Mouse (Mus musculus) limb, embryonic 13.5 days (tissue): ENCODE results near the gene Lao1. TPM values are rescaled to one million over a fixed set of nuclear protein-coding genes. Genes with fewer than 3 reads are reported as not detected.

Experiments
- ATAC-seq: fragments of 200-750 bp; cut with Nextera tagmentation; 2 replicates; pipeline ENCODE4 v1.8.0; 2017; ENCODE audit warnings: low read depth, moderate number of reproducible peaks, moderate TSS enrichment; ENCODE audit not compliant: low FRiP score
- H3K27ac ChIP-seq: fragments of 300-500 bp; sonication (generic); 2 replicates; pipeline ENCODE4 v1.5.1; 2015; ENCODE audit warnings: inconsistent platforms, mild to moderate bottlenecking, moderate library complexity
- H3K27me3 ChIP-seq: fragments of 300-500 bp; sonication (generic); 2 replicates; pipeline ENCODE4 v1.6.1; 2015; ENCODE audit warnings: mild to moderate bottlenecking, inconsistent platforms
- H3K36me3 ChIP-seq: fragments of 300-500 bp; sonication (generic); 2 replicates; pipeline ENCODE4 v1.6.1; 2015; ENCODE audit warnings: inconsistent platforms, mild to moderate bottlenecking, moderate library complexity
- H3K4me1 ChIP-seq: fragments of 300-500 bp; sonication (generic); 2 replicates; pipeline ENCODE4 v1.6.1; 2015; ENCODE audit warnings: inconsistent platforms
- H3K4me2 ChIP-seq: fragments of 300-500 bp; sonication (generic); replicated peaks from 2 replicates; pipeline ENCODE4 v1.6.1; 2015; ENCODE audit warnings: inconsistent platforms, mild to moderate bottlenecking, moderate library complexity
- H3K4me3 ChIP-seq: fragments of 300-500 bp; sonication (generic); 2 replicates; pipeline ENCODE4 v1.5.1; 2015; ENCODE audit warnings: moderate library complexity, mild to moderate bottlenecking, inconsistent platforms
- H3K9ac ChIP-seq: fragments of 300-500 bp; sonication (generic); 2 replicates; pipeline ENCODE4 v1.6.1; 2015; ENCODE audit warnings: mild to moderate bottlenecking, inconsistent platforms
- H3K9me3 ChIP-seq: fragments of 300-500 bp; sonication (generic); 2 replicates; pipeline ENCODE4 v1.6.1; 2016; ENCODE audit warnings: inconsistent platforms
- WGBS: fragments of 180-500 bp; shearing (Covaris S2); methylation state at CpG from one replicate; pipeline ENCODE4 v1.1.7; 2015; 5-methylcytosine and 5-hydroxymethylcytosine counted together
- polyA plus RNA-seq: library from polyadenylated mRNA; unstranded; fragments of >200 nt; fragmentation: Nextera tagmentation; extraction: Ambion mirVana; gene quantifications from 2 replicates; pipeline ENCODE4 v1.2.1, GENCODE M21; 2015

The Lao1 gene
- polyA plus RNA-seq, 1 experiment from 2014 or later, result not detected

DNA sequence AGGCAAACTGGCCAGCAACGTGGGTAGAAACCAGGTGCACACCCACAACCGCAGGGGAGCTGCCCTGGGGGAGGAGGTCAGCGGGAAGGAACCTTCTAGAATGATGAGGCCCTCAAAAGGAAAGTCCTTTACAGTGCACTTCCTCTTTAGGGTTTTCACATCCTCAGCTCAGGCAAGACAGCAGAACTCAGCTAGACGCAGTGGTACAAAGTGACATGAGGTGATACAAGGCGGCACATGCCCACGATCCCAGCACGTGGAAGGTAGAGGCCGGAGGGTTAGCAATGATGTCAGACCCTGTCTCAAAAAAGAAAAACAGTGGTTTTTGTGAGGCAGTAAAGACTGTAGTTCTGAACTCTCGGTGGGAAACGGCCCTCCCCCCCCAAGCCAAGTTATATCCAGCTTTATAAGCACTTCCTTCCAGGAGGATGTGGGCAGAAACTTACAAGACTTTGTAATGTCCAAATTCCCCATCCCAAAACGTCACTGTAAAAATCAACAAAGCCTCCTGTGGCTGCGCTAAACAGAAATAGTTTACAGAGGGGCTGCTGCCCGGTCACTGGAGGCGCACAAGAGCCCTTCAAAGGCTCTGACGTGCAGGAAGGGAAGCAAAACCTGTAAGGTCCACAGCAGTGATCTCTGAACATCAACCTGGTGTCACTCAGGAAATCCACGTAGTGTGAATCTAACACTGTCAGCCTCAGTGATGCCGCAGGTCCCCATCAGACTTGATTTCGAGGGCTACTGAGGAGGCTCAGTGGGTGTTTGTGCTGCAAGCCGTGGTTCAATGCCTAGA is 38.5 kb downstream of the Lao1 start:
- peaks cover 6% of the 10 kb centered on the region; the same call in 1 of the 2 replicates for H3K4me1 ChIP-seq
- no peak overlapping the region for H3K9ac ChIP-seq
- WGBS, result 55% methylated on average over 19 of the region's 19 CpGs
- no peak for ATAC-seq
- peaks cover 4% of the 10 kb centered on the region; the same call in 1 of the 2 replicates for H3K9me3 ChIP-seq
- no peak overlapping the region for H3K4me2 ChIP-seq
- H3K27ac ChIP-seq, result no peak overlapping the region
- no peak overlapping the region for H3K4me3 ChIP-seq
- H3K36me3 ChIP-seq, result no peaks in the 10 kb centered on the region
- no peaks in the 10 kb centered on the region for H3K27me3 ChIP-seq

DNA sequence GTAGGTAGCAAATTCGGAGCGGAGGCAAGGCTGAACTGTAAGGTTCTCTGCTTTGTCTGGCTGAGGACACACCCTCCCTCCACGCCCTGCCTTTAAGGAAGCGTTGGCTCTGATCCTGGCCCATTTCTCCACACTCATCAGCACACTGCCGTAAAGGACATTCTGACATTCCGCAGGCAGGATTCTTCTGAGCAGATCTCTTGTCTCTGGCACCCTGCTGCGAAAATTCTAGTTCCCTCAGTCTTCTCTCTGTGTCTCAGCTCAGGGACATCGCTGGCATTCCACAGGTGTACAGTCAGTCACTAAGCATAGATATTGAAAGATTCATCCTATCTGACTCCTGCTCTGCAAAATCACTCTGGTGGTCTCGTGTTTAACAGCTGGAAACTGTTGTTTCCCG is 40.3 kb downstream of the Lao1 start:
- ATAC-seq, result no peak
- Histone ChIP-seq H3K27me3 (no peaks in the 10 kb centered on the region), H3K9me3 (no peaks in the 10 kb centered on the region), H3K4me2 (no peak overlapping the region), H3K9ac (no peak overlapping the region), H3K4me3 (no peak overlapping the region), H3K36me3 (no peaks in the 10 kb centered on the region), H3K4me1 (peaks cover 6% of the 10 kb centered on the region; the same call in 1 of the 2 replicates), H3K27ac (no peak overlapping the region)
- WGBS, result 53% methylated on average over 10 of the region's 10 CpGs

DNA sequence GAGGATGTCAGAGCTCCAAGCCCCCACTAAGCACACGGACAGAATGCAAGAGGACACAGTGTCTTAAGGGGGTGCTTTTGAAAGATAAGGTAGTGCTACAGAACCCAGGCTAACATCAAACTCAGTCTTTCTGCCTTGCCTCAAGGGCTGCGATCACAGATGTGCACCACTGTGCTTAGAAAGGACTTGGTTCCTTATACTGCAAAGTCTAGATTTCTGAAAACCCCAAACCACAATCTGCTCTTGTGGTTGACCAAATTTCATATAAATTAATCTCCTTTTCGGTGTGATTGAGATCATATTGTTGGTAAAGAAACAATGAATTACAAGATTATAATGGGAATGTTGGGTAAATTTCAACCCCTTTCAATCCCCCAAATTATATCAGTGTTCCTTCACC is 41.1 kb downstream of the Lao1 start:
- Histone ChIP-seq H3K9me3 (no peaks in the 10 kb centered on the region), H3K4me3 (no peak overlapping the region), H3K4me2 (no peak overlapping the region), H3K27me3 (no peaks in the 10 kb centered on the region), H3K36me3 (no peaks in the 10 kb centered on the region), H3K9ac (no peak overlapping the region), H3K4me1 (peaks cover 6% of the 10 kb centered on the region; the same call in 1 of the 2 replicates), H3K27ac (no peak overlapping the region)
- no peak for ATAC-seq
- WGBS, result 78% methylated on average over 3 of the region's 3 CpGs

DNA sequence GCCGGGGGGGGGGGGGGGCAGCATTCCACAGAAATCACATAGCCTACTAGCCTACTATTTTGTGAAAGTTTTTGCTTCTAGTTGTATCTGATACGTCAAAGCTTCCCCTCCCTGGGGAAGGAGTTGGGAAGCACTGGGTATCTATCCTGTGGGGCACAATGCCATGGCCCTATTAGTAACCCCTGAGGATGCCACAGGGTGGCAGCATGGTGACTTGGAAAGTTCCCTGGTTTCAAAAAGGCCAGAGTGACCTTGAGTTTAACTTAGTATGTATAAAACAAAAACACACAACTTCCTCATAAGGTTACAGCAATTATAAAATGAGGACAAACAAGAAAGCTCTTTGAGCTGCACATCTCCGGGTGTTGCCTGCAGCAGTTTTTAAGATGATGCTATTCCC is 42.8 kb downstream of the Lao1 start:
- Histone ChIP-seq H3K36me3 (no peaks in the 10 kb centered on the region), H3K4me3 (no peak overlapping the region), H3K27me3 (no peaks in the 10 kb centered on the region), H3K27ac (no peak overlapping the region), H3K4me1 (peaks cover 13% of the 10 kb centered on the region; the same call in 1 of the 2 replicates), H3K9me3 (no peaks in the 10 kb centered on the region), H3K9ac (no peak overlapping the region), H3K4me2 (no peak overlapping the region)
- no peak for ATAC-seq
- WGBS, result 74% methylated on average over 3 of the region's 3 CpGs

DNA sequence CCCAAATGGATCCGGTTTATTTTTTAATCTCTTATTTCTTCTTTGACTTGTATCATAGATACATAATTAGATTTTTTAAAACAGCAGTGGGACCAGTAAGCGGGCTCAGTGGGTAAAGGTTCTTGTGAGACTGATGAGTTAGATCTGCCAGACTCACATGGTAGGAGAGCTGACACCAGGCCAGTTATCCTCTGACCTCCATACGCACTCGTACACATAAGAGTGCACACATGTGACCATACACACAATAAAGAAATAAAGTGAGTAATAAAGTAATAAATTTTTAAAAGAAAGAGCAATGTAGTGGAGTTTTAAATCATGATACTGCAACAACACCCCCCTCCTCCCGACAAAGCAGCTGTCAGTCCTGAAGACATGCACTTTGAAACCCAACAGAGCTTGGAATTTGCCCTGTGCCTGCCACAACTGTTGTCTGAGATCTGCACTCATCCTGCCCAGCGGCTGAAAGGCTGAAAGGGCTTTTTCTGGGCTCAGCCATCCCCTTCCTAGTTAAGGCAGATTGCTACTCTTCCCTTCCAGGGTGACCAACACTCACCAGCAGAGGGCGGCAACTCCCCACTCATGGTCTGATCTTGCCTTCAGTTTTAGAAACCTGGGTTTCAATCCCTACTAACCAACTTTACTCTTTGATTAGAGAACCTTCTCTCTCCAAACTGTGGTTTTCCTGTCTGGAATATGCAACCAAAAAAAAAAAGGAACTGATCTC is 43.4 kb downstream of the Lao1 start:
- Histone ChIP-seq H3K36me3 (no peaks in the 10 kb centered on the region), H3K27ac (no peak overlapping the region), H3K4me2 (no peak overlapping the region), H3K4me3 (no peak overlapping the region), H3K9ac (no peak overlapping the region), H3K9me3 (no peaks in the 10 kb centered on the region), H3K27me3 (no peaks in the 10 kb centered on the region), H3K4me1 (peaks cover 12% of the 10 kb centered on the region; the same call in 1 of the 2 replicates)
- peak; percentile 62; the same call in 1 of the 2 replicates for ATAC-seq
- 45% methylated on average over 7 of the region's 7 CpGs for WGBS

DNA sequence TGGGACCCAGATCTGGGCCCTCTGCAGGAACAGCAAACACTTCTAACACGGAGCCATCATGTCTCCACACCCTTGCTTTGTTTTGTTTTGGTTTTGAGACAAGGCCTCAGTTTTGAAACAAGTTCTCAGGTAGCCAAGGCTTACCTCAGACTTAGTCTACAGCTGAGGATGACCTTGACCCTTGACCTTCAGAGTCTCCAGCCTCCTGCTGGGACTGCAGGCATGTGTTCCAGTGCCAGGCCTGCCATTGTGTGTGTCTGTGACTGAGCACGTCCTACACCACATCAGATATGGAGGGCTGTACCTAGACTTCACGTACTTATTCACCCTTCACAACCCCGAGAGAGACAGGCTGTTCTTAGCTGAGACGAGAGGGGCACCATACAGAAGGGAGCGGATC is 46.2 kb downstream of the Lao1 start:
- Histone ChIP-seq H3K9me3 (no peaks in the 10 kb centered on the region), H3K4me3 (no peak overlapping the region), H3K4me1 (peaks cover 18% of the 10 kb centered on the region), H3K9ac (no peak overlapping the region), H3K27ac (no peak overlapping the region), H3K4me2 (no peak overlapping the region), H3K27me3 (no peaks in the 10 kb centered on the region), H3K36me3 (no peaks in the 10 kb centered on the region)
- WGBS, result 84% methylated on average over 6 of the region's 6 CpGs
- ATAC-seq, result no peak

DNA sequence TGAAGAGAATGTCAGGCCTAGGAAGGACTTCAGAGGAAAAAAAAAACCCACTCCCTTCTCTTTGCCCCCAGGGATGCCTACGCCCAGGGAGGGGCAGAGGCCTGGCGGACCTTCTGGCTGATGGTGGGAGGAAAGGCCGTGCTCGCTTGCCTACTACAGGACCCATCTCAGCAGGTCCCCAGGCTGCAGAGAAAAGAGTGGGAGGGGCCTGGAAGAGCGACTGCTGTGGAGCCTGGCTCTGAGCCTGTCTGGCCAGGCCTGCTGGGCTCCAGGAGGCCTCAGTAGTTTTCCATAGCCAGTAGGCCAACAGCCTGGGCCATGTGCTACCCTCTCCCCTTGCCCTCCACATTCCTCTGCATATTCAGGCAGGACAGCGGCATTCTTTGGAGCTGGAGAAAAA is 47.1 kb downstream of the Lao1 start:
- no peaks in the 10 kb centered on the region for H3K27me3 ChIP-seq
- H3K4me1 ChIP-seq, result peaks cover 18% of the 10 kb centered on the region
- ATAC-seq, result no peak
- no peak overlapping the region for H3K4me2 ChIP-seq
- peak overlapping the region; percentile 28; the same call in 1 of the 2 replicates for H3K27ac ChIP-seq
- H3K9me3 ChIP-seq, result no peaks in the 10 kb centered on the region
- WGBS, result 39% methylated on average over 6 of the region's 6 CpGs
- H3K36me3 ChIP-seq, result no peaks in the 10 kb centered on the region
- no peak overlapping the region; the same call in 1 of the 2 replicates for H3K9ac ChIP-seq
- no peak overlapping the region for H3K4me3 ChIP-seq

DNA sequence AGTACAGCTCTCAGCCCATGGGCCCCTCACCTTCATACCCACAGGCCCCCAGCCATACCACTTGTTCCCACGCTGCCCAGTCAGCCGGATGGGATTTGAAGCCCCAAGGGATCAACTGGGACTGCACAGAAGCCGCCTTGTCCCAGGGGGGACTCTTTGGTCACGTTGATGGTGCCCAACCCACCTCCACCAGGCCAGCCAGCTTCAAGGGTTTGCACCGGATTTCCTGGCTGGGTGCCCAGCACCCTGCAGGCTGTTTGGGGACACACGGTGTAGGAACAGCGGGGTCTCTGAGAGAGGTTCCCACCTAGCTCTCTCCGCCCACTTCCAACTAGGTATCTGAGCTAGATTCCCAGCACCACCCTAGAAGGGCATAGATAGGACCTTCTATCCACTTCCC is 48.4 kb downstream of the Lao1 start:
- Histone ChIP-seq H3K27me3 (no peaks in the 10 kb centered on the region), H3K4me2 (no peak overlapping the region), H3K9ac (no peak overlapping the region), H3K27ac (no peak overlapping the region), H3K36me3 (no peaks in the 10 kb centered on the region), H3K9me3 (no peaks in the 10 kb centered on the region), H3K4me1 (peaks cover 18% of the 10 kb centered on the region), H3K4me3 (no peak overlapping the region)
- ATAC-seq, result no peak
- 72% methylated on average over 8 of the region's 8 CpGs for WGBS

DNA sequence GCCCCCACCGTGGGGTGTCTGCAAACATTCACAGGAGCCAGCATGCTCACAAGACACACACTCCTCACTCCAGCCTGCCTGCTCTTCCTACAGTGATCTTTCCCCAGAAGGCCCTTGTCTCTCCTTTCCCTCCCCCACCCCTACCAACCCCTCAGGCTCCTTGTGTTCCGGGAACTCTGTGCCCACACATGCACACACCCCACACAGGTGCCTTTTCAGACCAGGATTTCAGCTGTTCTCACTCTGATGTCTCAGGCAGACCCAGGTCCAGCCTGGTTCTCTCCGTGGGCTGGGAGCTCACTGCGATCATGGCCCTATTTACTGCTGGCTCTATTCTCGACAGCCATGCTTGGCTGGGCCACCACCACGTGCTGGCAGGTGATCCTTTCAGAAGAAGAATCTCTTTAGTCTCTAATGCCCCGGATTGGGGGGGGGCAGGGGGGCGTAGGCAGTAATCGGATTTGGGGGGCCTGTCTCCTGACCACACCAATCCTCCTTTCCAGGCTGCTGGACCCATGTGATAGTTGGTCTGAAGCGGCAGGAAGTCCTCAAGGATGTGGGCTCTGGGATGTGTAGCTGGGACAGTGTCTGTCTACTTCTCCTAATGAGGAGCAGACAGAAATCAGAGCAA is 49.8 kb downstream of the Lao1 start:
- no peaks in the 10 kb centered on the region for H3K36me3 ChIP-seq
- WGBS, result 65% methylated on average over 10 of the region's 10 CpGs
- H3K27me3 ChIP-seq, result no peaks in the 10 kb centered on the region
- H3K4me1 ChIP-seq, result peaks cover 18% of the 10 kb centered on the region
- H3K4me3 ChIP-seq, result no peak overlapping the region
- H3K9ac ChIP-seq, result no peak overlapping the region
- no peak for ATAC-seq
- no peak overlapping the region for H3K27ac ChIP-seq
- H3K9me3 ChIP-seq, result no peaks in the 10 kb centered on the region
- H3K4me2 ChIP-seq, result no peak overlapping the region

DNA sequence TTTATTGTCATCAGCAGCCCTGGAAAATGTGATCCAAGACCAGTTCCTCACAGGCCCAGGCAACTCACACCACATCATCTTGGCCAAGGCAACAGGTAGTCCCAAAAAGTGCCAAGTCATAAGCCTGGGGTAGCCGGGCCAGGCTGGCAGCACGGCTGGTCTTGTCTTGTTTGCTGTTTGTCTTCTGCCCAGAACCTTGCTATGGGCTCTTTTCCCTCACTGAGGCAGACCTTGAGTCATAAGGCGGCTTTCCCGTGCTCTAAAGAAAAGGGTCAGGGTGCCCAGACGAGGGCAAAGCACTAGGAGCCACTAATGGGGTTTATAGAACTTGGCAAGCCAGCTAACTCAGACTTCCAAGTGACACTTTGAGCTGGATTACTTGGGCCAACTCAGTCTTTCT is 51.7 kb downstream of the Lao1 start:
- 90% methylated on average over 5 of the region's 5 CpGs for WGBS
- no peak overlapping the region for H3K9ac ChIP-seq
- H3K36me3 ChIP-seq, result no peaks in the 10 kb centered on the region
- H3K4me3 ChIP-seq, result no peak overlapping the region
- H3K9me3 ChIP-seq, result no peaks in the 10 kb centered on the region
- ATAC-seq, result no peak
- H3K4me2 ChIP-seq, result no peak overlapping the region
- peaks cover 18% of the 10 kb centered on the region for H3K4me1 ChIP-seq
- no peaks in the 10 kb centered on the region for H3K27me3 ChIP-seq
- no peak overlapping the region for H3K27ac ChIP-seq

DNA sequence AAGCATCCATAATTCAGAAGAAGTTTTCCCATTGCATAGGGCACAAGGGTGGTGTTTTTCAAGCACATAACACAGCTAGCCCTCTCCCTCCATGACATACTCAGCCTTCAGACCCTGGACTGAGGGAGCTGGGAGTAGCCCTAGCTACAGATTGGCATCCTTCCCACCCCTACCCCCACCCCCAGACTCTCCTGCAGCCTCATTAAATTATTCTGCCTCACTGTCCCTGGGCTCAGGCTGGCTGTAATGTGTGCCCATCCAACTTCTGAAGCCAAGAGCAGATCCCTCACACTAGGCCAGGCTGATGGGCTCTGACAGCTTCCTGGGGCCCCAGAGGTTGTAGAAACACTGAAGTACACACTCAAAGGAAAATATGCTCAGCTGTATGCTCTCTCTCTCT is 53.6 kb downstream of the Lao1 start:
- Histone ChIP-seq H3K4me1 (peaks cover 29% of the 10 kb centered on the region), H3K36me3 (no peaks in the 10 kb centered on the region), H3K27me3 (no peaks in the 10 kb centered on the region), H3K4me2 (no peak overlapping the region), H3K9me3 (no peaks in the 10 kb centered on the region), H3K9ac (no peak overlapping the region), H3K27ac (no peak overlapping the region), H3K4me3 (no peak overlapping the region)
- ATAC-seq, result no peak

DNA sequence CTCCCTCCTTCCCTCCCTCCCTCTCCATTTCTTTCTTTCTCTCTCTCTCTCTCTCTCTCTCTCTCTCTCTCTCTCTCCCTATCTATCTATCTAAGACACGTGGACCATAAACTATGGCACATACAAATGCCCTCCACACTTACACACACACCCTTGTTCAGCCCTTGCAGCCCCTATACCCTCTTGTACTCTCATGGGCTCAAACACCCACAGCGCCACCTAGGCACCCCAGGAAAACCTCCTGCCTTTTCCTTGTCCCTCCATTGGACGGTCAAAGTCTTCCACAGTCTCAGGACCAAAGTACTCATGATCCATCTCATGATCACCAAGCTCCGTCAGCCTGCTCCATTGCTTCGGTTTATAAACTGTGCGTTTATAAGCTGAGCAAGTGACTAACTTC is 54.2 kb downstream of the Lao1 start:
- peaks cover 29% of the 10 kb centered on the region for H3K4me1 ChIP-seq
- no peak overlapping the region for H3K4me3 ChIP-seq
- 61% methylated on average over 6 of the region's 6 CpGs for WGBS
- H3K27ac ChIP-seq, result no peak overlapping the region
- H3K27me3 ChIP-seq, result no peaks in the 10 kb centered on the region
- no peak for ATAC-seq
- no peaks in the 10 kb centered on the region for H3K36me3 ChIP-seq
- no peaks in the 10 kb centered on the region for H3K9me3 ChIP-seq
- no peak overlapping the region for H3K9ac ChIP-seq
- no peak overlapping the region for H3K4me2 ChIP-seq
